18 mouse cellular contexts compared by ENCODE assay signal in the genomic region with DNA sequence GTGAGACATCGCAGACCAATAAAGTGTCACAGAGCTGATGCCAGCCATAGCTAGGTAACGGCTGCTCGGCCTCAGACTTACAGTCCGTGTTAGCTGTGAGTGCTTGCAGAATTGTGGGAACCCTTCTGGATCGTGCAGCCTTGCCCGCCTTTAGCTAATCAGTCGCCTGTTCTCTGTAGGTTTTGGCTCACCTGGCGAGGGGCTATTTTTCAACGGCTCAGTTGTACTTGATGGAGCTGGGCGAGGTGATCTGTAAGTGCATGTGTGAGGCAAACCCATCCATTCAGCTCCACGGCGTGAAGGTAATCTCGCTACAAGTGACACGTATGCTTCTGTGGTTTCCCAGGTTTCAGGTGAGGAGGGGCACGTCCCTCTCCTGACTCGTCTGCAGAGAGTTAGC. TPM values are rescaled to one million over a fixed set of nuclear protein-coding genes. Genes with fewer than 3 reads are reported as not detected.
"Had no signal": no experiment of that assay in that cellular context is flagged by ENCODE, and none has a peak within 500 bp of the region (broad histone marks: within the 10 kb centered on the region; RNA-seq: fewer than 3 reads in every experiment).

No protein-coding gene starts in this region.

- H3K27ac ChIP-seq: neural tube, embryonic 15.5 days; stomach, embryonic 15.5 days; stomach, postnatal 0 days had no signal

- H3K27me3 ChIP-seq: neural tube, embryonic 15.5 days; stomach, embryonic 15.5 days had no signal

- H3K9ac ChIP-seq: neural tube, embryonic 15.5 days; stomach, embryonic 15.5 days had no signal

- H3K4me3 ChIP-seq: neural tube, embryonic 15.5 days; stomach, embryonic 15.5 days had no signal

- H3K9me3 ChIP-seq: neural tube, embryonic 15.5 days; stomach, embryonic 15.5 days had no signal

- H3K4me1 ChIP-seq: neural tube, embryonic 15.5 days; stomach, embryonic 15.5 days had no signal

- H3K4me2 ChIP-seq: neural tube, embryonic 15.5 days; stomach, embryonic 15.5 days had no signal

- DNase-seq: retina, postnatal 1 day; right cerebral cortex, adult 18-20 months; right cerebral cortex, postnatal 14 days; right cerebral cortex, postnatal 25 days; right cerebral cortex, postnatal 4 days; spleen, adult 18-20 months; thymus, adult 18-20 months; thymus, adult 2 months; thymus, postnatal 14 days; thymus, postnatal 25 days; thymus, postnatal 36 days; thymus, postnatal 4 days had no signal

RNA-seq across cellular contexts. Expression of gene Wfdc21, which starts 27.0 kb away (rescaled TPM):
- polyA plus RNA-seq: neural tube, embryonic 14.5 days; small intestine, adult 2 months; stomach, embryonic 14.5 days had no signal
